Mouse (Mus musculus): Measurements from ENCODE around the gene Tmprss5. TPM values are rescaled to one million over a fixed set of nuclear protein-coding genes. Genes with fewer than 3 reads are reported as not detected.

The Tmprss5 gene
- total RNA-seq, 2 experiments from 2014 or later, result 0.51 to 0.59 TPM

- intact Hi-C loops (cut with DNase I), result no loop called here
Observed at GRCm38 (mm10) chr9:49145776-49146175, 64.7 kb downstream of the Tmprss5 start.

DNA sequence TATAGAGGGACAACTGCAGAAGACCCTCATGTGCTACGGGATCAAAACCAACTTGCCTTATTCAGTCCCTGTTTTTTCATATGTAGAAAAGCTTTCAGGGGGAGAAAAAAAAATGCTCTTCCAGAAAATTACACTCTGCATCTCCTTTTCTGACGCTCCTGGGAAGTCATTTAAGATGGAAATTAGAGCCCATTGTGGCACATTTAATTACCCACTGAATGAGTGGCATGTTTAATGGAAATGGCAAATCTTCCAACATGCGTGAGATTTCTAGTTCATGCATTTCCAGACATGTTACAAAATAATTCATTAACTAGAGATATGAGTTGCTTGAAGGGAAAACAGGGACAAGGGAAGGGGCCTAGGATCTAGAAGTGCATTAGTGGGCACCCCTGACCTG lies 66.0 kb downstream of the Tmprss5 start:
- intact Hi-C loops (cut with DNase I), result no loop called here
- DNase-seq (ENCODE audit: low spot score in 2 of 2), result no peak

More at GRCm38 (mm10) chr9:49145776-49146175, 64.7 kb downstream of the Tmprss5 start:
- no peak for DNase-seq (ENCODE audit: low spot score in 2 of 2)

Other genes with a start within 250 kb of the Tmprss5 start
- gene Zbtb16, start 245.0 kb upstream of the Tmprss5 start, total RNA-seq (2021), result 10 to 100 TPM; 56.2 to 65.7 TPM
- 1 to 10 TPM; 4.9 to 5.3 TPM for gene Htr3a, start 170.2 kb upstream of the Tmprss5 start, total RNA-seq (2021)
- not detected for gene Htr3b, start 116.3 kb upstream of the Tmprss5 start, total RNA-seq (2021)
- 10 to 100 TPM; 47.2 to 60.7 TPM for gene Usp28, start 95.9 kb upstream of the Tmprss5 start, total RNA-seq (2021)
- gene Zw10, start 25.6 kb upstream of the Tmprss5 start, total RNA-seq (2021), result 10 to 100 TPM; 14.4 to 14.5 TPM
- not detected for gene Gm4894, start 169.3 kb downstream of the Tmprss5 start, total RNA-seq (2021)